In the genomic region with DNA sequence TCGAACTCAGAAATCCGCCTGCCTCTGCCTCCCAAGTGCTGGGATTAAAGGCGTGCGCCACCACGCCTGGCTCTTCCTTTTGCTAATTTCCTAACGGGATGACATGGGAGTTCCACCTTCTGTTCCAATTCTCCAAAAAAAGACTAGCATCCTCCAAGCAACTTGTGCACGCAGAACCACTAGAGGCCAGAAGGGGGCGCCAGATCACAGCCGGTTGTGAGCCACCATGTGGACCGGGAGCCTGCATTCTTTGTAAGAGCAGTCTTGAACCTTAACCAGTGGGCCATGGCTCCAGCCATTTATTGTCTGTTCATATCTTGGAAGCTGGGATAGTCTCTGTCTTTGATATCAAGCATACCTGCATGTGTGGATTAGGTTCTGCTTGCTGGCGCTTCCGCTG, we compare ENCODE assay signal across 9 mouse cellular contexts. TPM values are rescaled to one million over a fixed set of nuclear protein-coding genes. Genes with fewer than 3 reads are reported as not detected.
DNase-seq lines count a peak whose midpoint lies in the region; ATAC-seq and TF ChIP-seq lines count a peak whose summit lies in the region.
"Had no signal": no experiment of that assay in that cellular context is flagged by ENCODE, and none has a peak within 500 bp of the region (broad histone marks: within the 10 kb centered on the region; RNA-seq: fewer than 3 reads in every experiment).

No protein-coding gene starts in this region.

- no peak for ATAC-seq in midbrain, embryonic 14.5 days (ENCODE audit: low FRiP score, low TSS enrichment)
- ATAC-seq in midbrain, embryonic 15.5 days (replicated peaks) = no peak
- no peak for ATAC-seq in intestine, postnatal 0 days

- TF ChIP-seq POLR2A in embryonic fibroblast, embryonic 13.5 days (IDR thresholded peaks at IDR 0.05; ENCODE audit: low read depth, low read length) = no peak

- peak; percentile 82 for DNase-seq in midbrain, embryonic 14.5 days
- DNase-seq in adrenal gland, postnatal 4 days (ENCODE audit: low spot score in 2 of 2) = peak; percentile 60 to 67
- DNase-seq in left cerebral cortex, postnatal 10 days (ENCODE audit: extremely low spot score in 1 of 2, low spot score in 2 of 2) = peak; percentile 77 to 83
- peak; percentile 73 for DNase-seq in ovary, postnatal 36 days (ENCODE audit: low spot score)
- DNase-seq in thymus, postnatal 36 days = peak; percentile 53 to 62

- no peaks in the 10 kb centered on the region for H3K9me3 ChIP-seq in midbrain, embryonic 14.5 days (ENCODE audit: control insufficient read depth, low read length)
- H3K9me3 ChIP-seq in midbrain, embryonic 15.5 days = no peaks in the 10 kb centered on the region
- H3K9me3 ChIP-seq in intestine, postnatal 0 days (ENCODE audit: control insufficient read depth) = no peaks in the 10 kb centered on the region
- H3K9me3 ChIP-seq: hindbrain, embryonic 15.5 days had no signal

- WGBS in midbrain, embryonic 14.5 days = 17% methylated on average over 12 of the region's 12 CpGs
- WGBS in midbrain, embryonic 15.5 days = 21% methylated on average over 12 of the region's 12 CpGs
- 23% methylated on average over 12 of the region's 12 CpGs for WGBS in intestine, postnatal 0 days

- H3K4me3 ChIP-seq in midbrain, embryonic 14.5 days (replicated peaks; ENCODE audit: low read depth, low read length) = no peak overlapping the region
- H3K4me3 ChIP-seq in midbrain, embryonic 15.5 days = no peak overlapping the region
- no peak overlapping the region for H3K4me3 ChIP-seq in embryonic fibroblast, embryonic 13.5 days (ENCODE audit: insufficient read depth, low read length)
- peak overlapping the region; percentile 50; the same call in 1 of the 2 replicates for H3K4me3 ChIP-seq in intestine, postnatal 0 days (ENCODE audit: low read depth, low read length)
- H3K4me3 ChIP-seq: hindbrain, embryonic 15.5 days had no signal

- peaks cover 75% of the 10 kb centered on the region for H3K27me3 ChIP-seq in midbrain, embryonic 14.5 days (ENCODE audit: control insufficient read depth, insufficient read depth, low read length)
- H3K27me3 ChIP-seq in midbrain, embryonic 15.5 days (replicated peaks) = peaks cover 81% of the 10 kb centered on the region
- H3K27me3 ChIP-seq in intestine, postnatal 0 days (replicated peaks; ENCODE audit: control insufficient read depth, insufficient read depth, low read length) = peaks cover 47% of the 10 kb centered on the region

- H3K36me3 ChIP-seq in midbrain, embryonic 14.5 days (ENCODE audit: control insufficient read depth, insufficient read depth, low read length) = peaks cover under 1% of the 10 kb centered on the region; the same call in 1 of the 2 replicates
- no peaks in the 10 kb centered on the region for H3K36me3 ChIP-seq in midbrain, embryonic 15.5 days (replicated peaks)
- peaks cover 37% of the 10 kb centered on the region for H3K36me3 ChIP-seq in intestine, postnatal 0 days (ENCODE audit: control insufficient read depth, insufficient read depth)
- H3K36me3 ChIP-seq: hindbrain, embryonic 15.5 days had no signal

- no peak overlapping the region for H3K4me2 ChIP-seq in midbrain, embryonic 14.5 days (ENCODE audit: low read length)
- no peak overlapping the region for H3K4me2 ChIP-seq in midbrain, embryonic 15.5 days
- peak overlapping the region; percentile 73 for H3K4me2 ChIP-seq in intestine, postnatal 0 days (replicated peaks; ENCODE audit: low read depth)
- H3K4me2 ChIP-seq: hindbrain, embryonic 15.5 days had no signal

- TF ChIP-seq CTCF in embryonic fibroblast, embryonic 13.5 days (IDR thresholded peaks at IDR 0.05; ENCODE audit: borderline replicate concordance, insufficient read depth, low read length) = peak; percentile 73
- peak; percentile 96 for TF ChIP-seq CTCF in intestine, postnatal 0 days (IDR thresholded peaks at IDR 0.05; ENCODE audit: low read depth)

- peaks cover 14% of the 10 kb centered on the region; the same call in 1 of the 2 replicates for H3K4me1 ChIP-seq in midbrain, embryonic 14.5 days (ENCODE audit: control insufficient read depth, insufficient read depth, low read length)
- H3K4me1 ChIP-seq in midbrain, embryonic 15.5 days = peaks cover 21% of the 10 kb centered on the region
- H3K4me1 ChIP-seq in embryonic fibroblast, embryonic 13.5 days (ENCODE audit: control insufficient read depth, insufficient read depth, low read length) = peaks cover 2% of the 10 kb centered on the region; the same call in 1 of the 2 replicates
- H3K4me1 ChIP-seq in intestine, postnatal 0 days (replicated peaks; ENCODE audit: control insufficient read depth, insufficient read depth, low read length) = 0 out of 2 replicates have a peak, but pooled peaks cover 8% of the 10 kb centered on the region

- no peak overlapping the region for H3K27ac ChIP-seq in midbrain, embryonic 14.5 days (replicated peaks; ENCODE audit: low read depth, low read length)
- H3K27ac ChIP-seq in midbrain, embryonic 15.5 days = no peak overlapping the region
- H3K27ac ChIP-seq in embryonic fibroblast, embryonic 13.5 days (ENCODE audit: insufficient read depth, low read length) = no peak overlapping the region
- H3K27ac ChIP-seq in intestine, postnatal 0 days (ENCODE audit: low read depth, low read length) = no peak overlapping the region
- H3K27ac ChIP-seq: hindbrain, embryonic 15.5 days had no signal

- no peak overlapping the region for H3K9ac ChIP-seq in midbrain, embryonic 14.5 days (replicated peaks; ENCODE audit: low read length)
- H3K9ac ChIP-seq in midbrain, embryonic 15.5 days = no peak overlapping the region
- 0 out of 2 replicates have a peak overlapping the region, but pooled peaks have one; percentile 51 for H3K9ac ChIP-seq in intestine, postnatal 0 days (ENCODE audit: low read depth, low read length)
- H3K9ac ChIP-seq: hindbrain, embryonic 15.5 days had no signal

- intact Hi-C loops in left cerebral cortex, postnatal 10 days (cut with DNase I) = no loop called here

RNA-seq across cellular contexts. Expression of a gene that starts 1.5 kb away (rescaled TPM):
- polyA plus RNA-seq in midbrain, embryonic 14.5 days (2014; fragmentation: Nextera tagmentation; extraction: Ambion mirVana) = 5.3 and 8.9 TPM in 2 replicates
- 13.9 and 16.4 TPM in 2 replicates for polyA plus RNA-seq in midbrain, embryonic 15.5 days (2015; fragmentation: Nextera tagmentation; extraction: Ambion mirVana)
- 1 to 10 TPM in 1 of 2 experiments, under 1 TPM in 1; 0.85 to 9.9 TPM for total RNA-seq in adrenal gland, postnatal 4 days (2021)
- 0.48 TPM in 1 of 2 replicates, not detected in the other for polyA plus RNA-seq in embryonic fibroblast, embryonic 13.5 days (2011; ENCODE audit: insufficient read length, low read depth, missing spikeins)
- polyA plus RNA-seq in intestine, postnatal 0 days (2015; fragmentation: Nextera tagmentation; extraction: Ambion mirVana) = 528 and 608 TPM in 2 replicates
- total RNA-seq in left cerebral cortex, postnatal 10 days (2021) = 10 to 100 TPM; 24.5 to 29.4 TPM

Comparison
In these comparisons a context has a peak if more than half of its experiments do, and no peak if none do; other contexts are left out.
1. RNA of a gene that starts 1.5 kb away (polyA plus RNA-seq): 528 to 608 TPM in intestine, postnatal 0 days; 13.9 to 16.4 TPM in midbrain, embryonic 15.5 days, 5.3 to 8.9 TPM in midbrain, embryonic 14.5 days and 0.48 TPM in embryonic fibroblast, embryonic 13.5 days; every median in the first group is over 10 times any median in the second.
2. Peak in every context shown above with its lines, with median percentiles within 50 percentile points of each other: DNase-seq.